Mouse (Mus musculus) cerebellum, adult (tissue): ENCODE measurements around the gene Acnat1.
"Not testable (repeated sequence)": the region's sequence is repeated elsewhere in the genome, so short reads cannot be mapped to it uniquely, and the experiment has no call there.

Experiments used
- ATAC-seq: cut with Nextera tagmentation; 2 replicates; pipeline ENCODE4 v1.9.2; 2017; ENCODE audit warnings: mild to moderate bottlenecking, moderate library complexity, mixed read lengths; ENCODE audit not compliant: insufficient number of reproducible peaks, low FRiP score, low TSS enrichment

The Acnat1 gene

GRCm38 (mm10) chr4:49473435-49474100, at the start of gene Acnat1:
Gene Acnat1, minus strand, starts transcription at chr4:49473912.
- no peak for ATAC-seq

GRCm38 (mm10) chr4:49522576-49522975, 48.9 kb upstream of the Acnat1 start:
- no peak for ATAC-seq

GRCm38 (mm10) chr4:49521346-49521745, 47.6 kb upstream of the Acnat1 start:
- peak; percentile 55 for ATAC-seq

GRCm38 (mm10) chr4:49520572-49521340, 47.0 kb upstream of the Acnat1 start, which contains the start of the genes Mrpl50 and Zfp189:
Gene Mrpl50, minus strand, starts transcription at chr4:49521093.
Gene Zfp189, plus strand, starts transcription at chr4:49521176.
- peak; percentile 99 for ATAC-seq

- ATAC-seq: no peak
Measured at GRCm38 (mm10) chr4:49519476-49519875, 45.8 kb upstream of the Acnat1 start.

GRCm38 (mm10) chr4:49514441-49514840, 40.7 kb upstream of the Acnat1 start:
- ATAC-seq: no peak

- ATAC-seq: no peak
Measured at GRCm38 (mm10) chr4:49512636-49513035, 38.9 kb upstream of the Acnat1 start.

GRCm38 (mm10) chr4:49510236-49510835, 36.6 kb upstream of the Acnat1 start:
- not testable (repeated sequence) for ATAC-seq

GRCm38 (mm10) chr4:49509183-49509582, 35.5 kb upstream of the Acnat1 start:
- ATAC-seq: no peak

GRCm38 (mm10) chr4:49506386-49506785, 32.7 kb upstream of the Acnat1 start, which contains the start of gene Baat:
Gene Baat, minus strand, starts transcription at chr4:49506557.
- no peak for ATAC-seq

- ATAC-seq: no peak
Measured at GRCm38 (mm10) chr4:49503563-49503962, 29.9 kb upstream of the Acnat1 start.

- ATAC-seq: not testable (repeated sequence)
Measured at GRCm38 (mm10) chr4:49485934-49486650, 12.4 kb upstream of the Acnat1 start.

- ATAC-seq: no peak
Measured at GRCm38 (mm10) chr4:49485442-49485841, 11.7 kb upstream of the Acnat1 start.

- ATAC-seq: no peak
Measured at GRCm38 (mm10) chr4:49480896-49481295, 7.2 kb upstream of the Acnat1 start.

GRCm38 (mm10) chr4:49480104-49480760, 6.5 kb upstream of the Acnat1 start:
- ATAC-seq: no peak

- not testable (repeated sequence) for ATAC-seq
Measured at GRCm38 (mm10) chr4:49479035-49479434, 5.3 kb upstream of the Acnat1 start.

GRCm38 (mm10) chr4:49478118-49478877, 4.6 kb upstream of the Acnat1 start:
- ATAC-seq: no peak

- no peak for ATAC-seq
Measured at GRCm38 (mm10) chr4:49474583-49474982, 871 bp upstream of the Acnat1 start.

- ATAC-seq: no peak
Measured at GRCm38 (mm10) chr4:49469435-49470151, 4.1 kb downstream of the Acnat1 start.
